Mouse (Mus musculus) embryonic fibroblast, embryonic 13.5 days (primary cell): ENCODE measurements around the gene Mroh8. TPM values are rescaled to one million over a fixed set of nuclear protein-coding genes. Genes with fewer than 3 reads are reported as not detected.
"Not testable (repeated sequence)": the region's sequence is repeated elsewhere in the genome, so short reads cannot be mapped to it uniquely, and the experiment has no call there.

Source experiments
- H3K27ac ChIP-seq: 2 replicates; pipeline ENCODE4 v1.5.1; 2012; ENCODE audit warnings: low read length, control low read depth, inconsistent platforms; ENCODE audit not compliant: insufficient read depth
- H3K4me1 ChIP-seq: 2 replicates; pipeline ENCODE4 v1.6.1; 2011; ENCODE audit warnings: low read length; ENCODE audit not compliant: control insufficient read depth, insufficient read depth
- H3K4me3 ChIP-seq: 2 replicates; pipeline ENCODE4 v1.5.1; 2011; ENCODE audit warnings: mild to moderate bottlenecking, control low read depth, low read length; ENCODE audit not compliant: insufficient read depth
- CTCF ChIP-seq: IDR thresholded peaks from 2 replicates; pipeline ENCODE4 v1.5.1; 2011; ENCODE audit warnings: mild to moderate bottlenecking, control low read depth, low read length, moderate library complexity, borderline replicate concordance; ENCODE audit not compliant: insufficient read depth
- POLR2A ChIP-seq: IDR thresholded peaks from 2 replicates; pipeline ENCODE4 v1.6.1; 2011; ENCODE audit warnings: low read depth, mild to moderate bottlenecking, control low read depth, low read length, moderate library complexity
- polyA plus RNA-seq: library from polyadenylated mRNA; stranded (reverse); fragments of >200 nt; gene quantifications from 2 replicates; pipeline ENCODE4 v1.2.4, GENCODE M21; 2011; ENCODE audit warnings: low read depth; ENCODE audit not compliant: missing spikeins, insufficient read length

Gene Mroh8
- polyA plus RNA-seq, 1 experiment, result not detected

- H3K4me3 ChIP-seq, result no peak overlapping the region
- no peak overlapping the region for H3K27ac ChIP-seq
- H3K4me1 ChIP-seq, result peaks cover 7% of the 10 kb centered on the region
- TF ChIP-seq CTCF, result no peak
- TF ChIP-seq POLR2A, result no peak
Observed at GRCm38 (mm10) chr2:157173555-157173954, 105.8 kb downstream of the Mroh8 start.

GRCm38 (mm10) chr2:157172984-157173383 lies 106.4 kb downstream of the Mroh8 start:
- H3K4me1 ChIP-seq, result peaks cover 7% of the 10 kb centered on the region
- TF ChIP-seq POLR2A, result no peak
- TF ChIP-seq CTCF, result no peak

GRCm38 (mm10) chr2:157170626-157171025 lies 108.7 kb downstream of the Mroh8 start:
- H3K27ac ChIP-seq, result no peak overlapping the region; the same call in 1 of the 2 replicates
- H3K4me3 ChIP-seq, result no peak overlapping the region
- peaks cover 7% of the 10 kb centered on the region for H3K4me1 ChIP-seq
- TF ChIP-seq POLR2A (no peak), CTCF (no peak)

More at GRCm38 (mm10) chr2:157172984-157173383, 106.4 kb downstream of the Mroh8 start:
- Histone ChIP-seq H3K27ac (no peak overlapping the region), H3K4me3 (no peak overlapping the region)

GRCm38 (mm10) chr2:157170166-157170565 lies 109.2 kb downstream of the Mroh8 start:
- Histone ChIP-seq H3K4me3 (no peak overlapping the region), H3K4me1 (peaks cover 7% of the 10 kb centered on the region), H3K27ac (no peak overlapping the region; the same call in 1 of the 2 replicates)
- TF ChIP-seq POLR2A, result no peak
- TF ChIP-seq CTCF, result no peak

GRCm38 (mm10) chr2:157166371-157167080 lies 112.8 kb downstream of the Mroh8 start:
- H3K4me1 ChIP-seq, result peaks cover 9% of the 10 kb centered on the region
- H3K27ac ChIP-seq, result no peak overlapping the region
- TF ChIP-seq CTCF (no peak), POLR2A (no peak)
- H3K4me3 ChIP-seq, result no peak overlapping the region

- H3K27ac ChIP-seq, H3K4me1 ChIP-seq, H3K4me3 ChIP-seq: not testable (repeated sequence)
Observed at GRCm38 (mm10) chr2:157165312-157166224, 113.8 kb downstream of the Mroh8 start.

GRCm38 (mm10) chr2:157164101-157164500 lies 115.2 kb downstream of the Mroh8 start:
- H3K4me3 ChIP-seq, result no peak overlapping the region
- no peak overlapping the region for H3K27ac ChIP-seq
- TF ChIP-seq POLR2A (no peak), CTCF (no peak)
- H3K4me1 ChIP-seq, result peaks cover 3% of the 10 kb centered on the region; the same call in 1 of the 2 replicates

Other genes with a start within 250 kb of the Mroh8 start
- gene Soga1, start 200.3 kb downstream of the Mroh8 start, polyA plus RNA-seq, result 20.2 and 21.8 TPM in 2 replicates
- not detected in 2 replicates for gene Tldc2, start 192.5 kb downstream of the Mroh8 start, polyA plus RNA-seq
- 79.5 and 83.7 TPM in 2 replicates for gene Samhd1, start 144.3 kb downstream of the Mroh8 start, polyA plus RNA-seq
- gene Rbl1, start 75.0 kb downstream of the Mroh8 start, polyA plus RNA-seq, result 19.9 and 24.0 TPM in 2 replicates
- 358 and 394 TPM in 2 replicates for gene Rpn2, start 532 bp downstream of the Mroh8 start, polyA plus RNA-seq
- not detected in 2 replicates for gene Ghrh, start 68.0 kb upstream of the Mroh8 start, polyA plus RNA-seq
- 53.9 and 54.2 TPM in 2 replicates for gene Manbal, start 88.0 kb upstream of the Mroh8 start, polyA plus RNA-seq
- 38.1 and 48.9 TPM in 2 replicates for gene Src, start 138.9 kb upstream of the Mroh8 start, polyA plus RNA-seq